Mouse (Mus musculus): ENCODE measurements at regions not wholly inside any gene's neighbourhood (a gene's known extent, or its start where the extent isn't known, plus 50 kb on each side); places are given as distances from the start of the nearest gene placed in this dataset.

GRCm38 (mm10) chr13:116410682-116411081 lies 101.2 kb upstream of the Isl1 start:
- TF ChIP-seq CTCF (IDR thresholded peaks at IDR 0.05; ENCODE audit: low read depth) (no peak), EP300 (IDR thresholded peaks at IDR 0.05; ENCODE audit: low read depth) (no peak)

Measured in heart, postnatal 0 days (tissue).